Mouse (Mus musculus) erythroid progenitor cell, adult 5-6 weeks (primary cell): ENCODE results near the gene Itsn1. TPM values are rescaled to one million over a fixed set of nuclear protein-coding genes. Genes with fewer than 3 reads are reported as not detected.

Experiments
- ATAC-seq: replicated peaks from 2 replicates; pipeline ENCODE4 v1.8.0; 2016; ENCODE audit warnings: moderate number of reproducible peaks, mild to moderate bottlenecking, moderate TSS enrichment, inconsistent platforms; ENCODE audit not compliant: poor library complexity, low FRiP score, severe bottlenecking
- total RNA-seq, 2 experiments: library from RNA; stranded (forward) in 1 of 2; stranded (reverse) in 1 of 2; fragments of 150-400 nt in 1 of 2; fragments of 186-747, 209-891 nt in 1 of 2; gene quantifications; 2 replicates each; pipeline versions ENCODE4 v1.2.3 to v1.2.4; 2015 to 2017; ENCODE audit warnings: low replicate concordance in 2 of 2

Itsn1 gene
- total RNA-seq, 2 experiments from 2014 or later: 133 to 435 TPM

DNA sequence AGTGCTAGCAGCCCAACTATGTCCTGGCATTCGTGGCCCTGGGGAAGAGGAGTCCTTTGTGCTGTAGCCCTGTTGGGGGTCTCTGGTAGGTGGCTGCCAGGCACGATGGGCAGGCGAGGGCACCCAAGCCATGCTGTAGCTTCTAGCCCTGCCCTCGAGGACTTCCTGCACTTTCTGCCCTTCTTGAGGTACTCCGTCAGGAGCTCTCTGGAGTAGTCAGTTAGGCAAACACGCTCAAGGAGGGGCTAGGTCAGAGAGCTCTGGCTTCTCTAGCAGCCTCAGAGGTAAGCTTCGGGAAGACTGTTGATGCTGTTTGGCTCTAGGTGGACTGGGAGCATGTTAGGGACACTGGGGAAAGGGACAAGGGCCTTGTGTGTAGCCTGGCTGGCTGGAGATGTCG, 195.3 kb downstream of the Itsn1 start:
- no peak for ATAC-seq

- ATAC-seq: no peak
Measured at GRCm38 (mm10) chr16:91927911-91928630, 199.0 kb downstream of the Itsn1 start.

DNA sequence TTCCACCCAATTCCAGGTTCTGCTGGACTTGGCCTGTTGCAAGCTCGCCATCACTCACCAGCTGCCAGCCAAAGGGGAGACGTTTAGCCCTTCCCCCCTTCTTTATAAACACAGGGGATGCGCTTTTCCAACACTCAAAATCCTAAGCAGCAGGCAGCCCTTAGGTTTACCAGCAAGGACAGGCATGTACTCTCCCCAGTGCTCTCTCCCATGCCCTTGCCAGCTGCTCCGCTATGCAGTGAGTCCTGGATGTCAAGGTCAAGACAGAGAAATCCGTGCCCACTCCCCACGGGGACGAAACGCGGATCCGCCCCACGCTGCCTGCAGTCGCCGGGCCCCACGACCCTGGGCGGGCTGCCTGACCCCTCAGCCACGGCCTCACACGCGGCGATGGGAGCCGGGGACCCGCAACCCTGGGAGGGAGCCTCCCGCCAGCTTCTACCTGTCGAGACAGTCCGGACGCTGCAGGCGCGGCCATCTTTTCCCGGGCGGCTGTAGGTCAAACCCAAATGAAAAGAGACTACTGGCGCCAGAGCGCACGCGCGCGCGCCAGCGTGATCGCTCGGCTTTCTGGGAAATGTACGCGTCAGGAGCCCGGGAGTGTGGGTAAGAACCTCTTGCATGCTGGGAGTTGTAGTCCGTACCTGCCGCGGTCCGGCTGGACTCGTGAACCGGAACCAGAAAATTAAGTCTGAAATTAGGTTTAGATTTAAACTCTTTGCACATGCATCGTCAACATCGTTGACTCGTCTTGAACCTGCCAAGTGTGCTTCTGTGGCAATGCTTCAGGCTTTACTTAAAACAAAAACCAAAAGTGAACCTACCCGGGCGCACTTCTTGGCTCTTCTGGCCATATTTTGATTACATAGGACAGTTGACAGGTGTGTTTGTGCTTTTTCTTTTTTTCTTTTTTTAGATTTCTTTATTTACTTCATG, 202.3 kb downstream of the Itsn1 start:
- ATAC-seq: peak; percentile 99

GRCm38 (mm10) chr16:91932082-91932690, 203.1 kb downstream of the Itsn1 start:
- no peak for ATAC-seq

DNA sequence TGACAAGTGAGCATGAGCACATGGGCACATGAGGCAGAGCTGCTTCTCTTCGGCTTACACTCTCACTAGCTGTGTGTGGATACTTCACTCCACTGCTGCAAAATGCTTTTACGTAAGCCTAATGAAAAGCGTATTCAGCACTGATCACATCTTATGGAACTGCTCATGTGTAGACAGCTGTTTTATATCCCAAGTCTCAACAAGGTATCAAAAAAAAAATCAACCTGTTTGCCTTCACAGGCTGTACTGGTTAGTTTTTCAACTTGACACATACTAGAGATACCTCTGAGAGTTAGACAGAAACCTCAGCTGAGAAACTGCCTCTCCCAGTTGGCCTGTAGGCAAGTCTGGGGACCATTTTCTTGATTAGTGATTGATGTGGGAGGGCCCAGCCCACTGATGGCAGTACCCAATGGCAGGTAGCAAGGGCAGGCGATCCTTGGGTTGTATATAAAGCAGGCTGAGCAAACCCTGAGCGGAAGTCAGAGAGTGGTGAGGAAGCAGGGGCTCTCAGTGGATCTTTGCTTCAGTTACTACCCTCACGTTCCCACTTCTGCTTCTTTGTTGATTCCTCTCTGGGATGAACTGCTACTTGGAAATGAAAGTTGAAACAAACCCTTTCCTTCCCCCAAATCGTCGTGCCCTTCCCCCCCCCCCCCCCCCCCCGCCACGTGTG, 203.9 kb downstream of the Itsn1 start:
- no peak for ATAC-seq

- no peak for ATAC-seq
Measured at GRCm38 (mm10) chr16:91935108-91935507, 206.0 kb downstream of the Itsn1 start.

DNA sequence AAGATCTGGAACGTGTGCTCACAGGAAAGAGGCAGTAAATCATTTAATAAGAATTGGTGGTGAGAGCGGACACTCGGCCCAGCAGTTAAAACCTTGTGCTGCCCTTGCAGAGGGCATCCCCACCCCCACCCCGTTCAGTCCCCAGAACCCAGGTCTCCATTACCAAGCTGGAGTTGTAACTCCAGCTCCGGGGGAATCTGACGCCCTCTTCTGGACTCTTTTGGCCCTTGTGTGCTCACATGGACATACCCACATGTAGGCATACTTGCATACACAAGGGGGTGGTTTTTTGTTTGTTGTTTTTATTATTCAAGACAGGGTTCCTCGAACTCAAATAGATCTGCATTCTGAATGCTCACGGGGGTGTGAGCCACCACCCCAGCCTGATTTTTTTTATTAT, 206.6 kb downstream of the Itsn1 start:
- ATAC-seq: no peak

- ATAC-seq: no peak
Measured at GRCm38 (mm10) chr16:91936340-91937030, 207.4 kb downstream of the Itsn1 start.

DNA sequence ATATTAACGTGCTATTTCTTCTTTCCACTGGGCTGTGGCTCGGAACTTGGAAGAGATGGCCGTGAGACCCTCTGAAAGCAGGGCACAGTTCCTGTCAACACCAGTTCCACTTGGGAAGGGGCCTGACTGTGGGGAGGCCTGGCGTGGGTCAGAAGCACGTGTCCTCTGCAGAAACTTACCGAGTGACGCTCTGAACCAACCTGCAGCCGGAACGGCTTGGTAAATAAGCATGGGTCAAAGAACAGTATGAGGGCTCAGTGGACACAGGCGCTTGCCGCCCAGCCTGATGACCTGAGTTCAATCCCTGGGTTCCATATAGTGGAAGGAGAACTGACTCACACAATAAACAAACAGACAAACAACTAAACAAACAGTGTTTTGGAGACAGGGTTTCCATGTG, 208.2 kb downstream of the Itsn1 start:
- no peak for ATAC-seq

DNA sequence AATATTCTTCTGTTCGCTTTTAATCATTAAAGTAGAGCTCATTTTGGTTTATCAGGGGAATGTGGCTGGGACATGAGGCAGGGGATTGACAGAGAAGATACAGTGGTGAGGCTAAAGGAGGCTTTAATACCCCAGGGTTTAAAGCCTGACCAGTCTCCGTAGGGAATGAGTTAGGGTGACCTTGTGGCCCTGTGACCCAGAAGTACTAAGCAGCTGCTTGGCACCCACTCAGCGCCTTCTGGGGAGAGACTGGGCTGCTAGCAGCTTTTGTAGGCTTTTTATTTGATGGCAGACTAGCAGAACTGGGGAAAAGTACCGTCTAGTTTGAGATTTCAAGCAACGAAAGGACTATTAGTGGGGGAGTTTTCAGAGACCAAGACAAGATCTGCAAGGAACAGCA, 209.1 kb downstream of the Itsn1 start:
- ATAC-seq: no peak

DNA sequence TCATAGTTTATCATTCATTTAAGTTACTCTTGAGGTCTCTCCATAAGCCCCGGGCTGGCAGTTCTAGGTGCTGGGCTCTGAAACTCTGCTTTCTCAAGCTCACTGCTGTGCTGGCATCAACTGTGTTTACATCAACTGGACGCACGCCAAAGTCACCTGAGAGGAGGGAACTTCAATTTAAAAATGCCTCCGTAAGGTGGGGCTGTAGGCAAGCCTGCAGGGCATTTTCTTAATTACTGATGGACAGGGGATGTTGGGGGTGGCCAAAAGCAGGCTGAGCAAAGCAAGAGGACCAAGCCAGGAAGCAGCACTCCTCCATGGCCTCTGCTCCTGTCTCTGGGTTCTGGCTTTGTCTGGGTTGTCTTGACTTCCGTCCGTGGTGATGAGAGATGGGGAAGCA, 211.6 kb downstream of the Itsn1 start:
- no peak for ATAC-seq

GRCm38 (mm10) chr16:91942201-91942600, 213.1 kb downstream of the Itsn1 start:
- ATAC-seq: no peak

GRCm38 (mm10) chr16:91946261-91946660, 217.2 kb downstream of the Itsn1 start:
- no peak for ATAC-seq

DNA sequence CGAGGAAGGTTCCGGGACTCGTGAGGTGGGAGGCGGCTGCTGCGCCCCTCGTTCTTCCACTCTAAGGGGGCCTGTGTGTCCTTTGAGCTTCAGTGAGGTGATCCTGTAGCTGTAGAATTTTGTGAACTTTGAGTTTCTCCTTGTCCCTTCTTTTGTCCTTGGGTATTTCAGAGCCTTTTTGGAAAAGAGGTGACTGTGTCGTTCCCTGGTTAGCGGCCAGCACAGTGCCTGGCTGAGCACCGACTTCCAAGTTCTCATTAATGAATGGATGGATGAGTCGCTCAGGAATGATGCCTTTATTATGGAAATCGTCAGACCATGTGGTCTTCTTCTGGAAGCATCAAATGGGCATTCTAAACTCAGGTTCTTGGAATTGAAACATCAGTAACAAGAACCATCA, 218.0 kb downstream of the Itsn1 start:
- no peak for ATAC-seq

DNA sequence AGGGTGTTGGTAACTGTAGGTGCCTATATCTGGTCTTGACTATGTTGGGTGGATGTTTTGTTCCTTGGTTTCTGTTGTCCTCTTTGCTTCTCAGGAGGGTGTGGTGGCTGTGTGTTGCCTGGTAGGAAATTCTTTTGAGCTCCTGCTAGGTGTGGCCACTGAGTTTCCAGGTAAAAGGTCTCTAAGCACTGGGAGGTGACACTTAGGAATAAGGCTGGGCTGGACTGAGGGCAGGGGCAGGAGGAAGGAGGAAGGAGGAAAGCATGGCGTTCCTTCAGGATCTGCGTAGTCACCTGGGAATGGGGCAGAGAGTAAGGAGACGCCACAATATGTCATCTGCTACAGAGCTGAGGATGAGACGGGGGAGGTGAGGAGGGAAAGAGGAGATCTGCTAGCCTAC, 224.9 kb downstream of the Itsn1 start:
- no peak for ATAC-seq

- ATAC-seq: no peak
Measured at GRCm38 (mm10) chr16:91954766-91955165, 225.7 kb downstream of the Itsn1 start.

DNA sequence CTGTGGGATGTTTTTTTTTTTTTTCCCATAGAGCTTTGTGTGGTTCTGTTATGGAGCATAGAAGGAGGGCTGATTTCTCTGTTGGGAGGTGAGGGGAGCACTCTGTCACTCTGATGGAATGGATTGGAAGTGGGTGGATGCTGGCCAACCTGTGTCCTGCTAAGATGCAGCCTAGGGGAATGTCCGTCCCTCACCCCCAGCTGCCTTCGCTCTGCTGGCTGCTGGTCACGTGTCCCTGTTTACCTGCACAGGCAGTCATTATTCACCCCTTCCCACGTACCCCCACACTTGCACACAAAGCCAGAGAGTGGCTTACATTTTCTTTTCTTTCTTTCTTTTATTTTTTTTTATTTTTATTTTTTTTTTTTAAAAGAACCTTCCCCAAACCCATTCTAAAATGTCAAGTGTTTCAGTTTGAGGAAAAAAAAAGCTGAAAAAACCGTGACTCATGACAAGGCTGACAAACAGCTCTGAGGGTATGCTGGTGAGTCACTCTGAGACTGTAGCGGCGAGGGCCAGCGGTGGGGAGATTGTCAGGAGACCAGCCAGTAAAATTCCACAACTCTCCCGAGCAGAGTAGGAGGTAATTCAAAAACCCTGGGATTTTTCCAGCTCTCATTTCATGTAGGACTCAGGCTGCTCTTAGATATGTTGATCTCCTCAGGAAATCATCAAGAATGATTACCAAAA, 233.3 kb downstream of the Itsn1 start:
- ATAC-seq: no peak

GRCm38 (mm10) chr16:91962894-91963555, 233.9 kb downstream of the Itsn1 start:
- no peak for ATAC-seq

GRCm38 (mm10) chr16:91963556-91963900, 234.4 kb downstream of the Itsn1 start:
- ATAC-seq: no peak
